Mouse (Mus musculus): ENCODE measurements around the gene Adora2a.

GRCm38 (mm10) chr10:75293288-75293687 is 23.4 kb upstream of the Adora2a start:
- TF ChIP-seq GATA1 (IDR thresholded peaks at IDR 0.05; ENCODE audit: borderline replicate concordance, low read length) (no peak), FLI1 (IDR thresholded peaks at IDR 0.05; ENCODE audit: low read length) (no peak)
